Mouse (Mus musculus) heart, embryonic 16.5 days (tissue): ENCODE data around the gene Washc1. TPM values are rescaled to one million over a fixed set of nuclear protein-coding genes. Genes with fewer than 3 reads are reported as not detected.

Experiments used
- ATAC-seq: fragments of 200-750 bp; cut with Nextera tagmentation; replicated peaks from 2 replicates; pipeline ENCODE4 v1.8.0; 2017; ENCODE audit warnings: moderate number of reproducible peaks; ENCODE audit not compliant: insufficient read depth, low FRiP score; ENCODE audit errors: extremely low read depth
- H3K27ac ChIP-seq: fragments of 300-500 bp; sonication (generic); 2 replicates; pipeline ENCODE4 v1.5.1; 2014; ENCODE audit warnings: mild to moderate bottlenecking, low read length, control low read depth, moderate library complexity
- H3K27me3 ChIP-seq: fragments of 300-500 bp; sonication (generic); 2 replicates; pipeline ENCODE4 v1.6.1; 2014; ENCODE audit warnings: low read length, mixed read lengths; ENCODE audit not compliant: control insufficient read depth, insufficient read depth
- H3K36me3 ChIP-seq: fragments of 300-500 bp; sonication (generic); 2 replicates; pipeline ENCODE4 v1.6.1; 2014; ENCODE audit not compliant: control insufficient read depth, insufficient read depth
- H3K4me1 ChIP-seq: fragments of 300-500 bp; sonication (generic); 2 replicates; pipeline ENCODE4 v1.6.1; 2014; ENCODE audit warnings: low read length, mixed read lengths; ENCODE audit not compliant: control insufficient read depth, insufficient read depth
- H3K4me2 ChIP-seq: fragments of 300-500 bp; sonication (generic); 2 replicates; pipeline ENCODE4 v1.6.1; 2014; ENCODE audit warnings: low read depth, mild to moderate bottlenecking, control low read depth, low read length
- H3K4me3 ChIP-seq: fragments of 300-500 bp; sonication (generic); 2 replicates; pipeline ENCODE4 v1.5.1; 2014; ENCODE audit warnings: mild to moderate bottlenecking, control low read depth, low read length
- H3K9ac ChIP-seq: fragments of 300-500 bp; sonication (generic); 2 replicates; pipeline ENCODE4 v1.6.1; 2014; ENCODE audit warnings: low read length, control low read depth
- H3K9me3 ChIP-seq: fragments of 300-500 bp; sonication (generic); replicated peaks from 2 replicates; pipeline ENCODE4 v1.6.1; 2016; ENCODE audit warnings: low read length; ENCODE audit not compliant: control insufficient read depth
- WGBS: fragments of 180-500 bp; shearing (Covaris S2); extraction: QIAGEN DNeasy Blood & Tissue Kit; methylation state at CpG from one replicate; pipeline ENCODE4 v1.1.7; 2014; 5-methylcytosine and 5-hydroxymethylcytosine counted together
- polyA plus RNA-seq: library from polyadenylated mRNA; unstranded; fragments of >200 nt; fragmentation: Nextera tagmentation; extraction: Ambion mirVana; gene quantifications from 2 replicates; pipeline ENCODE4 v1.2.1, GENCODE M21; 2015

The Washc1 gene
- polyA plus RNA-seq, 1 experiment from 2014 or later = 32.0 TPM

DNA sequence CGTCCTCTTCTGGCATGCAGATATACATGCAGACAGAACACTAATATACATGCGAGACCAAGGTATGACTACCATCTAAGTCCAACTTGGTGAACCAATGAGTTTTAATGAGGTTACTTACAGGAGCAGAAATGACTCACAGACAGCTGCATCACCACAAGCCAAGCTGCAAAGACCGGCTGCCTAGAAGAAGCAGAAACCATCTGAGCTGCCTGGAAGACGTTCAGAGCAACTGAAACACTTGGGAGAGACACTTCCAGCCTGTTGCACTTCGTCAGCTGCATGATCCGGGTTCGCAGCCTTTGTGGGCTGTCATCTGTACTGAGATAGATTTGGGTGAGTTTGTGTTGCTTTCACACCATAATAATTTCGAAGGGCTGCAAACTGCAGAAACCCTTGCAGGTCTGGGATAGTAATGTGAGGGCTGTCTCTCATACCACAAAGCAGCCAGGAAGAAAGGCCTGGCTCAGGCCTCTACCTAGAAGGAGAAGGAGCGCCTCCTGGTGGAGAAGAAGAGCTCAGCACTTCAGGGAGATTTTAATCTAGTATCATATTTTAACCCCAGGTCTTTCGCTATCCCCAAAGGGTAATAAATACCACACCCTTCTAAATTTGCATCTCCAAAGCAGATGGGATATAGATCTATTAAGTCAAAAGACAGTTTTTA is 4.6 kb upstream of the Washc1 start:
- peaks cover 5% of the 10 kb centered on the region for H3K4me1 ChIP-seq
- H3K4me2 ChIP-seq = no peak overlapping the region
- H3K9ac ChIP-seq = no peak overlapping the region
- 53% methylated on average over 10 of the region's 10 CpGs for WGBS
- ATAC-seq = no peak
- H3K27me3 ChIP-seq = no peaks in the 10 kb centered on the region
- no peak overlapping the region for H3K27ac ChIP-seq
- H3K9me3 ChIP-seq = no peaks in the 10 kb centered on the region
- no peaks in the 10 kb centered on the region for H3K36me3 ChIP-seq
- no peak overlapping the region for H3K4me3 ChIP-seq

DNA sequence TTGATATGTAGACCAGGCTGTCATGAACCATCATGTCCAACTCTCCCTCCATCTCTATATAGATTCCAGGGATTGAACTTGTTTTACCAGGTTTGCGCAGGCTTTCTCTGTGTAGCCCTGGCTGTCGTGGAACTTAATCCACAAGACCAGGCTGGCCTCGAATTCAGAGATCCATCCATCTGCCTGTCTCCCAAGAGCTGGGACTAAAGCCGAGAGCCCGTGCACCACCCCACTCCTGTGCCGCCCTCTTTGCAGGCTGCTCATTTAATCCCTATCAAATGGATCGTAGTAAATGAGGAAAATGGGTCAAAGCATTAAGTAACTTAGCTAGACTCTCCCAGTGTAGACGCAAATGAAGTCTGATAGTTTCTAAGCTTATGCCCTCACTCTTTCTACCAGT is 3.9 kb upstream of the Washc1 start:
- Histone ChIP-seq H3K27ac (no peak overlapping the region), H3K9ac (no peak overlapping the region), H3K4me1 (peaks cover 8% of the 10 kb centered on the region), H3K9me3 (no peaks in the 10 kb centered on the region), H3K27me3 (no peaks in the 10 kb centered on the region), H3K36me3 (no peaks in the 10 kb centered on the region), H3K4me2 (no peak overlapping the region), H3K4me3 (no peak overlapping the region)
- WGBS = 66% methylated on average over 8 of the region's 8 CpGs
- ATAC-seq = no peak

DNA sequence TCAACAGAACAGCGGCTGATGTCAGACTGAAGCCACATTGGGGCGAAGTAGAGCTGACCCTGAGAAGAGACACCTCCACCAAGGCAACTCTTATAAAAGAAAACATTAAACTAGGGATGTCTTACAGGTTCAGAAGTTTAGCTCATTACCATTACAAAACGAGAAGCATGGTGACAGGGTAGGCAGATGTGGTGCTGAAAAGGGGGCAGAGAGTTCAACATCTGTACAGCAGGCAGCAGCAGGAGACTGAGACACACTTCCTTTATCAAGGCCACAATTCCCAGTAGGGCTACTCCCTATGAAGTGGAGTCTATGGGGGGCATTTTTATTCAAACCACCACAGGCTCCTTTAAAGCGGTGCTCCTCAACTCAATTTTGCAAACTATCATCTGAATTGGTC is 3.1 kb upstream of the Washc1 start:
- peaks cover 11% of the 10 kb centered on the region for H3K4me1 ChIP-seq
- 72% methylated on average over 4 of the region's 4 CpGs for whole genome bisulfite sequencing
- H3K9me3 ChIP-seq = no peaks in the 10 kb centered on the region
- H3K9ac ChIP-seq = no peak overlapping the region
- no peaks in the 10 kb centered on the region for H3K27me3 ChIP-seq
- H3K27ac ChIP-seq = no peak overlapping the region
- no peak for ATAC-seq
- no peak overlapping the region for H3K4me3 ChIP-seq
- no peak overlapping the region for H3K4me2 ChIP-seq
- H3K36me3 ChIP-seq = no peaks in the 10 kb centered on the region

DNA sequence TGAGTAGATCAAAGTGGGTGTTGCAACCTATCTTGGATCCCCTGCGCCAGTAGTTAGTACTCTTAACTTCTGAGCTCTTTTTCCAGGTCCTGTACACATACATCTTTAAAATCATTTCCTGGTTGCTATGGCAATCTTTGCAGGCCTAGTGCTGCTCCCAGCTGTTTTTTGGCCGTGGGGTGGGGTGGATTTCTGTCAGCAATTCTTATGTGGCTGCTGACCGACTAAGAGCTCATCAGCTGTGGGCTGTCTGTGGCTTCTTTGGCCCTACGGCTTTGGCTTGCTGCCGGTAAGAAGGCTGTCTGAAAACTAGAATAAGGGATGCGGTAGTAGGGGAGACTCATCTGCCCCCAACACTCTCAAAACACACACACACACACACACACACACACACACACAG is 599 bp upstream of the Washc1 start:
- WGBS = 28% methylated on average over 6 of the region's 6 CpGs

DNA sequence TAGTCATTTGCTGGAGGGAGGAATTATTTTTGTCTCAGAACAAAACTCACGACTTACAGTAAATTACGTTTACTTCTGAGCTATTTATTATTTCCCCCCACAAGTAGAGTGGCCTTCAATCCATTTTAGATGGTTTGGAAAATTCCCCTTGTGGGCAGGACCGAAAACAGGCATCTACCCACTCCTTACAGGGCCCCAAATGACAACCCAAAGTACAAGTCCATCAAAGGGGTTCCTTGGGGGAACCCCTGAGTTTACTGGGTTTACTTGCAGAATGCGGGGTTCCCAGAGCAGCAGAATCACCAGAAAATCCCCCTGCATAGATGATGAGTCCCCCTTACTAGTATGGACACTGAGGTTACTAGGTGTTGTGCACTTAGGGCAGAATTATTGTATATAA is 821 bp downstream of the Washc1 start:
- Histone ChIP-seq H3K36me3 (peaks cover 28% of the 10 kb centered on the region), H3K4me3 (peak overlapping the region; percentile 75), H3K4me1 (peaks cover 11% of the 10 kb centered on the region), H3K27me3 (no peaks in the 10 kb centered on the region), H3K9me3 (no peaks in the 10 kb centered on the region), H3K27ac (peak overlapping the region; percentile 65), H3K4me2 (peak overlapping the region; percentile 75), H3K9ac (peak overlapping the region; percentile 80)
- WGBS = 32% methylated on average over 4 of the region's 4 CpGs
- ATAC-seq = no peak

More for the DNA sequence above, 599 bp upstream of the Washc1 start:
- ATAC-seq = no peak
- peak overlapping the region; percentile 75 for H3K4me2 ChIP-seq
- H3K4me1 ChIP-seq = peaks cover 11% of the 10 kb centered on the region
- no peaks in the 10 kb centered on the region for H3K9me3 ChIP-seq
- peak overlapping the region; percentile 75 for H3K4me3 ChIP-seq
- peak overlapping the region; percentile 80 for H3K9ac ChIP-seq
- no peaks in the 10 kb centered on the region for H3K27me3 ChIP-seq
- peaks cover 15% of the 10 kb centered on the region for H3K36me3 ChIP-seq
- H3K27ac ChIP-seq = 0 out of 2 replicates have a peak overlapping the region, but pooled peaks have one; percentile 12

DNA sequence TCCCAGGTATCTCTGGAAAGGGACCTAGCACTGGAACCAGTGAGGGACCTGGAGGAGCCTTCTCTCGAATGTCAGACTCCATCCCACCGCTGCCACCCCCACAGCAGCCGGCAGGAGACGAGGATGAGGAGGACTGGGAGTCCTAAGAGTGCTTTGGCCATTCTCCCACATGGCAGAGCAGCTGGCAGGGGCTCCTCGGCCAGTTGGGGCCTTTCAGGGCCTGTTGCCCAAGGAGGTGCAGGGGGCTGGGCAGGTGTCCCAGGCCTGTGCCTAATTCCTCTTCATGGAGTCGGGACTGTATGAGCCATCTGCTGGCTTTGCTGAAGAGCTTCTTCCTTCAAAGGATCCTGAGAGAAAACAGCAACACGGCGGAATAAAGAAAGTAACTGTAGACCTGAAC is 7.6 kb downstream of the Washc1 start:
- Histone ChIP-seq H3K4me1 (peaks cover 3% of the 10 kb centered on the region), H3K36me3 (peaks cover 52% of the 10 kb centered on the region), H3K4me2 (no peak overlapping the region), H3K9me3 (no peaks in the 10 kb centered on the region), H3K27ac (no peak overlapping the region), H3K4me3 (no peak overlapping the region), H3K27me3 (no peaks in the 10 kb centered on the region), H3K9ac (no peak overlapping the region)
- ATAC-seq = no peak
- WGBS = 87% methylated on average over 8 of the region's 8 CpGs

DNA sequence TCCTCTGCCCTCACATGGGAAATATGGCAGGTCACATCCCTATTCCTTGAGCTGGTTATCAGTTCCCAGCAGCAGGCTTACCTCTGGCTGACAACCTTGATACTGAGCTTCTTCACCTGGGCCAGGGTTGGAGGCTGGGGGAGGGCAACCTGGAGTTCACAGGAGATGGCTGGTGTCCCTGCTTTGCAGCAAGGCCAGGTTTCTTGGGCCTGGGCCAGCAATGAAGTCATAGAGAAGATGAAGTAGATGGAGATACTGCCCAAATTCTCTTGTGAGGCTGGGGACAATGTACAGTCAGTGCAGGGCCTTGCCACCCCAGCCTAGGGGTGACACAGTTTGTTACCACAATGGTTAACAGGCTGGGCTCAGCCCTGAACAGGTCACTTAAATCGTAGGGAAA is 9.4 kb downstream of the Washc1 start:
- Histone ChIP-seq H3K4me3 (no peak overlapping the region), H3K4me1 (peaks cover 14% of the 10 kb centered on the region), H3K27ac (no peak overlapping the region), H3K9me3 (no peaks in the 10 kb centered on the region), H3K9ac (no peak overlapping the region), H3K27me3 (no peaks in the 10 kb centered on the region), H3K4me2 (no peak overlapping the region), H3K36me3 (peaks cover 39% of the 10 kb centered on the region)
- no peak for ATAC-seq
- WGBS = 74% methylated on average over 1 of the region's 1 CpGs

DNA sequence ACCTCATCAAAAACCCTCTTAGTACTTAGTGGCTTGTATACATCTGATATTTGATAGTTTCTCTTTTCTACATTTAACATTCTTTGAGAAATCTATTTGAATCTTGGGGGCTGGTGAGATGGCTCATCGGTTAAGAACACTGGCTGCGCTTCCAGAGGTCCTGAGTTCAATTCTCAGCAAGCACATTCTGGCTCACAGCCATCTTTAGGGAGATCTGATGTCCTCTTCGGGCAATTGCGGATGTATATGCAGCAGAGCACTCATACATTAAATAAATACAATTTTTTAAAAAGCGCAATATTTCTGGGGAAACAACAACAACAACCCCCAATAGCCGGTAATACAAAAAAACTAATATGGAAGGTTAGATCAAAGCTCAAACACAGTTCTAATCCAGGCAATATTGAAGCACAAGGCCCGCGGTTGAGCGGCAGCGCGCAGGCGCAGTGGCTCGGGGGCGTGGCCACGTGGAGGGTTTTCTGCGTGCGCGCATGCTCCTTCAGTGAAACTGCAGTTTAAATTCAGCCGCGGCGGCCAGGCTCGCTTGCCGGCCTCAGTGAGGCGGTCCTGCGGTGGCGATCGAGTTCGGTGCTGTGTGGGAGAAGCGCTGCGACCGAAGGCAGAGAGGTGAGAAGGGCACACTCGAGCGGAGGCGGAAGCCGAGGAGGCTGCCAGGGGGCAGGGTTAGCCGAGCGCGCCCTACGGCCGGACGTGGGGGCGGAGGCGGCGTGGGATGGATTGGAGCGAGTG is 11.9 kb downstream of the Washc1 start, which contains the start of gene Ddx11:
TSS of gene Ddx11 (plus strand) at position 455 of the 750 bp plus-strand sequence.
- Histone ChIP-seq H3K4me3 (peak within 1 kb of the TSS; percentile 95), H3K27me3 (no peaks in the 10 kb centered on the region), H3K4me1 (peaks cover 14% of the 10 kb centered on the region), H3K36me3 (peaks cover 28% of the 10 kb centered on the region), H3K4me2 (peak within 1 kb of the TSS; percentile 91), H3K9ac (peak within 1 kb of the TSS; percentile 83), H3K27ac (peak within 1 kb of the TSS; percentile 92), H3K9me3 (no peaks in the 10 kb centered on the region)
- WGBS = 5% methylated on average over 45 of the region's 45 CpGs
- ATAC-seq = peak; percentile 88
